In the genomic region with DNA sequence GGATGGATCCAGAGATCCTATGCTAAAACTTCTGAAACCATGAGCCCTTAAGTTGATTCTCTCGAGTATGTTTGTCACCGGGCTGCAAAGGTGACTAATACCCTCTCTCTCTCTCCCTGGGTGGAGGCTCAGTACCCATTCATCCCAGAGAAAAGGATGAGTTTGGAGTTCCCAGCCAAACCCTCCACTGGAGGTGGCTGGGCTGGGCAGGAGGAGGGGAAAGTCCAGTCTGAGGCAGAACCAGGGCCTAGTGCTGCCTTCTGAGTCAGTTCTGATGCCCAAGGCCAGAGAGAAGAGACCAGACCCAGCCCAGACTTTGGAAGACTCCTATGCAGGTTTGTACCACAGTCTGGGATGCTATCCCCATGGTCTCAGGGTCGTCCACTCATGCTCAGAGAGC, we compare ENCODE assay signal across 25 mouse cellular contexts. TPM values are rescaled to one million over a fixed set of nuclear protein-coding genes. Genes with fewer than 3 reads are reported as not detected.
DNase-seq lines count a peak whose midpoint lies in the region; ATAC-seq and TF ChIP-seq lines count a peak whose summit lies in the region.
"Had no signal": no experiment of that assay in that cellular context is flagged by ENCODE, and none has a peak within 500 bp of the region (broad histone marks: within the 10 kb centered on the region; RNA-seq: fewer than 3 reads in every experiment).

No protein-coding gene starts in this region.

- H3K9me3 ChIP-seq in liver, embryonic 13.5 days (replicated peaks) = no peaks in the 10 kb centered on the region
- H3K9me3 ChIP-seq in liver, embryonic 11.5 days (ENCODE audit: control insufficient read depth, low read length) = no peaks in the 10 kb centered on the region
- H3K9me3 ChIP-seq: heart, embryonic 15.5 days; midbrain, embryonic 15.5 days; neural tube, embryonic 12.5 days had no signal

- no peak overlapping the region for H3K4me3 ChIP-seq in gastrocnemius, adult 2 months
- no peak overlapping the region for H3K4me3 ChIP-seq in liver, embryonic 13.5 days (replicated peaks)
- no peak overlapping the region for H3K4me3 ChIP-seq in liver, embryonic 11.5 days (ENCODE audit: low read depth, low read length)
- H3K4me3 ChIP-seq: heart, embryonic 15.5 days; midbrain, embryonic 15.5 days; neural tube, embryonic 12.5 days had no signal

- H3K27ac ChIP-seq in gastrocnemius, adult 2 months = peak overlapping the region; percentile 100
- H3K27ac ChIP-seq in liver, embryonic 13.5 days = 0 out of 2 replicates have a peak overlapping the region, but pooled peaks have one; percentile 98
- H3K27ac ChIP-seq in liver, embryonic 11.5 days (ENCODE audit: low read depth, low read length) = no peak overlapping the region
- H3K27ac ChIP-seq: hindbrain, embryonic 14.5 days; midbrain, embryonic 15.5 days; neural tube, embryonic 12.5 days had no signal

- peaks cover 65% of the 10 kb centered on the region for H3K4me1 ChIP-seq in liver, embryonic 13.5 days (replicated peaks)
- peaks cover 23% of the 10 kb centered on the region for H3K4me1 ChIP-seq in liver, embryonic 11.5 days (replicated peaks; ENCODE audit: control insufficient read depth, insufficient read depth, low read length)

- no peak for DNase-seq in gastrocnemius, adult 2 months
- DNase-seq in gastrocnemius, adult 8-10 months (ENCODE audit: low spot score in 2 of 2) = no peak
- no peak for DNase-seq in liver, embryonic 13.5 days
- DNase-seq in liver, embryonic 11.5 days (ENCODE audit: low spot score) = no peak
- peak; percentile 63 for DNase-seq in 3T3-L1 (ENCODE audit: low read depth, low spot score)
- peak; percentile 63 for DNase-seq in Muller cell, postnatal 12 days (ENCODE audit: inconsistent ontology term)
- no peak for DNase-seq in kidney, adult 9 months
- DNase-seq: B cell, adult 2 months; cerebellum, adult 11 months; cerebellum, adult 9-10 months; kidney, postnatal 14 days; liver; lung, adult 2 months; lung, postnatal 10 days had no signal

- intact Hi-C loops in gastrocnemius, adult 2 months (cut with DNase I) = loop anchor here (10.0 kb wide), 1 partner anchor 137 kb away; no protein-coding TSS in a partner anchor

- peaks cover 16% of the 10 kb centered on the region for H3K27me3 ChIP-seq in liver, embryonic 13.5 days
- H3K27me3 ChIP-seq in liver, embryonic 11.5 days (replicated peaks; ENCODE audit: control insufficient read depth, insufficient read depth, low read length) = peaks cover 7% of the 10 kb centered on the region
- H3K27me3 ChIP-seq: heart, embryonic 15.5 days; midbrain, embryonic 15.5 days; neural tube, embryonic 12.5 days; Patski had no signal

- ATAC-seq in liver, embryonic 13.5 days (ENCODE audit: low read depth) = no peak
- no peak for ATAC-seq in liver, embryonic 11.5 days (replicated peaks; ENCODE audit: low FRiP score)
- ATAC-seq: forebrain, embryonic 14.5 days; intestine, postnatal 0 days; midbrain, embryonic 15.5 days; Patski had no signal

- WGBS in liver, embryonic 13.5 days (ENCODE audit: insufficient replicate concordance) = 58% methylated on average over 3 of the region's 3 CpGs
- WGBS in liver, embryonic 11.5 days = 73% methylated on average over 3 of the region's 3 CpGs

- H3K9ac ChIP-seq in liver, embryonic 13.5 days = 0 out of 2 replicates have a peak overlapping the region, but pooled peaks have one; percentile 79
- no peak overlapping the region for H3K9ac ChIP-seq in liver, embryonic 11.5 days (ENCODE audit: low read depth, low read length)
- H3K9ac ChIP-seq: heart, embryonic 15.5 days; hindbrain, embryonic 14.5 days; midbrain, embryonic 15.5 days; neural tube, embryonic 12.5 days had no signal

- no peak overlapping the region for H3K4me2 ChIP-seq in liver, embryonic 13.5 days
- H3K4me2 ChIP-seq in liver, embryonic 11.5 days = no peak overlapping the region
- H3K4me2 ChIP-seq: heart, embryonic 15.5 days; hindbrain, embryonic 14.5 days; midbrain, embryonic 15.5 days; neural tube, embryonic 12.5 days had no signal

- no peaks in the 10 kb centered on the region for H3K36me3 ChIP-seq in liver, embryonic 13.5 days
- H3K36me3 ChIP-seq in liver, embryonic 11.5 days (ENCODE audit: control insufficient read depth, insufficient read depth, low read length) = no peaks in the 10 kb centered on the region
- H3K36me3 ChIP-seq: heart, embryonic 15.5 days; midbrain, embryonic 15.5 days; neural tube, embryonic 12.5 days had no signal

- TF ChIP-seq CTCF in gastrocnemius, adult 2 months (IDR thresholded peaks at IDR 0.05) = no peak

RNA-seq across cellular contexts. Expression of a gene that starts 9.4 kb away (rescaled TPM):
- total RNA-seq in gastrocnemius, adult 2 months (2021) = not detected
- not detected for total RNA-seq in gastrocnemius, adult 8-10 months (2022)
- polyA plus RNA-seq in liver, embryonic 13.5 days (2015; fragmentation: Nextera tagmentation; extraction: Ambion mirVana) = 0.08 and 0.12 TPM in 2 replicates
- not detected in 2 replicates for polyA plus RNA-seq in liver, embryonic 11.5 days (2014; fragmentation: Nextera tagmentation; extraction: Ambion mirVana)
- total RNA-seq: heart, postnatal 25 days; left cerebral cortex, adult 18-20 months had no signal
- polyA plus RNA-seq: embryonic facial prominence, embryonic 11.5 days; intestine, postnatal 0 days; limb, embryonic 11.5 days; Patski had no signal

RNA-seq across cellular contexts. Expression of a gene that starts 22.7 kb away (rescaled TPM):
- 10 to 100 TPM; 14.1 to 46.8 TPM for total RNA-seq in gastrocnemius, adult 2 months (2021)
- 10 to 100 TPM in 3 of 4 experiments, 1 to 10 TPM in 1; 8.6 to 22.9 (median 14.3) TPM for total RNA-seq in gastrocnemius, adult 8-10 months (2022)
- polyA plus RNA-seq in liver, embryonic 13.5 days (2015; fragmentation: Nextera tagmentation; extraction: Ambion mirVana) = 79.6 and 89.1 TPM in 2 replicates
- polyA plus RNA-seq in liver, embryonic 11.5 days (2014; fragmentation: Nextera tagmentation; extraction: Ambion mirVana) = 38.6 and 39.9 TPM in 2 replicates

Comparison
In these comparisons a context has a peak if more than half of its experiments do, and no peak if none do; other contexts are left out.
1. DNase-seq: peak in 3T3-L1 (single experiment) and Muller cell, postnatal 12 days (single experiment); none in gastrocnemius, adult 2 months (single experiment), gastrocnemius, adult 8-10 months (0 of 2), liver, embryonic 13.5 days (single experiment), liver, embryonic 11.5 days (single experiment) and kidney, adult 9 months (single experiment).